Mouse (Mus musculus): ENCODE results near the gene Artn. TPM values are rescaled to one million over a fixed set of nuclear protein-coding genes. Genes with fewer than 3 reads are reported as not detected.

Gene Artn
- total and polyA plus RNA-seq, 2 experiments from 2014 or later: 0.59 to 1.0 TPM

- Histone ChIP-seq H3K4me1 (ENCODE audit: insufficient read depth, low read length) (peaks cover 12% of the 10 kb centered on the region), H3K36me3 (ENCODE audit: insufficient read depth, low read length) (peaks cover 19% of the 10 kb centered on the region), H3K4me3 (ENCODE audit: low read length) (no peak overlapping the region), H3K27ac (no peak overlapping the region), H3K9ac (replicated peaks; ENCODE audit: low read length) (no peak overlapping the region), H3K9me3 (ENCODE audit: low read length) (no peaks in the 10 kb centered on the region), H3K27me3 (ENCODE audit: insufficient read depth, low read length) (no peaks in the 10 kb centered on the region), H3K4me2 (ENCODE audit: low read depth, low read length) (no peak overlapping the region)
- 70% methylated on average over 5 of the region's 5 CpGs for WGBS
- no peak for TF ChIP-seq CTCF (IDR thresholded peaks at IDR 0.05; ENCODE audit: low read depth)
- ATAC-seq (no peak), DNase-seq (ENCODE audit: low spot score) (no peak)
These were observed 50.9 kb downstream of the Artn start for GRCm38 (mm10) chr4:117878703-117879102.

- H3K4me2 ChIP-seq (ENCODE audit: low read depth, low read length): no peak overlapping the region
- no peak overlapping the region for H3K27ac ChIP-seq
- H3K36me3 ChIP-seq (ENCODE audit: insufficient read depth, low read length): peaks cover 19% of the 10 kb centered on the region
- no peak overlapping the region for H3K9ac ChIP-seq (replicated peaks; ENCODE audit: low read length)
- TF ChIP-seq CTCF (IDR thresholded peaks at IDR 0.05; ENCODE audit: low read depth): no peak
- H3K9me3 ChIP-seq (ENCODE audit: low read length): no peaks in the 10 kb centered on the region
- no peak overlapping the region for H3K4me3 ChIP-seq (ENCODE audit: low read length)
- no peaks in the 10 kb centered on the region for H3K27me3 ChIP-seq (ENCODE audit: insufficient read depth, low read length)
- DNase-seq (ENCODE audit: low spot score) (no peak), ATAC-seq (no peak)
- 35% methylated on average over 10 of the region's 10 CpGs for WGBS
- H3K4me1 ChIP-seq (ENCODE audit: insufficient read depth, low read length): peaks cover 9% of the 10 kb centered on the region; the same call in 1 of the 2 replicates
These were observed 51.3 kb downstream of the Artn start for GRCm38 (mm10) chr4:117878301-117878700.

Other genes starting within 250 kb of the Artn start
- gene Dmap1, start 247.5 kb downstream of the Artn start, total RNA-seq (2014; rRNA removed): 67.5 and 75.5 TPM in 2 replicates
- gene Dmap1, start 247.5 kb downstream of the Artn start, polyA plus RNA-seq (2015; fragmentation: Nextera tagmentation; extraction: Ambion mirVana): 76.5 and 81.4 TPM in 2 replicates
- not detected in 2 replicates for gene Gm12845, start 205.4 kb downstream of the Artn start, total RNA-seq (2014; rRNA removed)
- gene Gm12845, start 205.4 kb downstream of the Artn start, polyA plus RNA-seq (2015; fragmentation: Nextera tagmentation; extraction: Ambion mirVana): not detected in 2 replicates
- not detected in 2 replicates for gene Klf17, start 164.1 kb downstream of the Artn start, total RNA-seq (2014; rRNA removed)
- gene Klf17, start 164.1 kb downstream of the Artn start, polyA plus RNA-seq (2015; fragmentation: Nextera tagmentation; extraction: Ambion mirVana): not detected in 2 replicates
- gene Slc6a9, start 95.3 kb downstream of the Artn start, total RNA-seq (2014; rRNA removed): 107 and 132 TPM in 2 replicates
- gene Slc6a9, start 95.3 kb downstream of the Artn start, polyA plus RNA-seq (2015; fragmentation: Nextera tagmentation; extraction: Ambion mirVana): 79.7 and 82.9 TPM in 2 replicates
- gene Ccdc24, start 57.2 kb downstream of the Artn start, total RNA-seq (2014; rRNA removed): 2.0 and 3.4 TPM in 2 replicates
- 1.7 and 2.2 TPM in 2 replicates for gene Ccdc24, start 57.2 kb downstream of the Artn start, polyA plus RNA-seq (2015; fragmentation: Nextera tagmentation; extraction: Ambion mirVana)
- 286 and 304 TPM in 2 replicates for gene B4galt2, start 46.3 kb downstream of the Artn start, total RNA-seq (2014; rRNA removed)
- gene B4galt2, start 46.3 kb downstream of the Artn start, polyA plus RNA-seq (2015; fragmentation: Nextera tagmentation; extraction: Ambion mirVana): 71.5 and 77.0 TPM in 2 replicates
- 579 and 615 TPM in 2 replicates for gene Atp6v0b, start 42.4 kb downstream of the Artn start, total RNA-seq (2014; rRNA removed)
- 637 and 643 TPM in 2 replicates for gene Atp6v0b, start 42.4 kb downstream of the Artn start, polyA plus RNA-seq (2015; fragmentation: Nextera tagmentation; extraction: Ambion mirVana)
- gene Dph2, start 37.7 kb downstream of the Artn start, total RNA-seq (2014; rRNA removed): 21.2 and 24.8 TPM in 2 replicates
- 13.5 and 14.1 TPM in 2 replicates for gene Dph2, start 37.7 kb downstream of the Artn start, polyA plus RNA-seq (2015; fragmentation: Nextera tagmentation; extraction: Ambion mirVana)
- gene Ipo13, start 14.8 kb downstream of the Artn start, total RNA-seq (2014; rRNA removed): 51.1 and 52.5 TPM in 2 replicates
- 48.7 and 50.0 TPM in 2 replicates for gene Ipo13, start 14.8 kb downstream of the Artn start, polyA plus RNA-seq (2015; fragmentation: Nextera tagmentation; extraction: Ambion mirVana)
- gene St3gal3, start 205.2 kb upstream of the Artn start, total RNA-seq (2014; rRNA removed): 50.2 and 50.9 TPM in 2 replicates
- 11.3 and 11.8 TPM in 2 replicates for gene St3gal3, start 205.2 kb upstream of the Artn start, polyA plus RNA-seq (2015; fragmentation: Nextera tagmentation; extraction: Ambion mirVana)

Data from hindbrain, postnatal 0 days (tissue).